Mouse (Mus musculus): ENCODE results near the gene Kif22. TPM values are rescaled to one million over a fixed set of nuclear protein-coding genes. Genes with fewer than 3 reads are reported as not detected.

The Kif22 gene
- polyA plus RNA-seq, 1 experiment from 2014 or later, result 24.0 TPM

- no peak for TF ChIP-seq CTCF (IDR thresholded peaks at IDR 0.05; ENCODE audit: low read depth)
- Histone ChIP-seq H3K9me3 (ENCODE audit: control insufficient read depth) (no peaks in the 10 kb centered on the region), H3K27me3 (replicated peaks; ENCODE audit: control insufficient read depth, insufficient read depth, low read length) (no peaks in the 10 kb centered on the region), H3K27ac (ENCODE audit: low read depth, low read length) (no peak within 1 kb of the TSS; the same call in 1 of the 2 replicates), H3K36me3 (ENCODE audit: control insufficient read depth, insufficient read depth) (peaks cover 24% of the 10 kb centered on the region), H3K4me2 (replicated peaks; ENCODE audit: low read depth) (peak within 1 kb of the TSS; percentile 73), H3K4me1 (replicated peaks; ENCODE audit: control insufficient read depth, insufficient read depth, low read length) (peaks cover 11% of the 10 kb centered on the region; the same call in 1 of the 2 replicates), H3K9ac (ENCODE audit: low read depth, low read length) (0 out of 2 replicates have a peak within 1 kb of the TSS, but pooled peaks have one; percentile 11), H3K4me3 (ENCODE audit: low read depth, low read length) (peak within 1 kb of the TSS; percentile 41)
- no peak for ATAC-seq
- 5% methylated on average over 35 of the region's 37 CpGs for WGBS
Measured at GRCm38 (mm10) chr7:127020901-127021562, 21.2 kb downstream of the Kif22 start, which contains the start of the genes Gm42742 and Prrt2. Gene Gm42742, minus strand, starts transcription at chr7:127021097. Gene Prrt2, minus strand, starts transcription at chr7:127021211.

- Histone ChIP-seq H3K9me3 (ENCODE audit: control insufficient read depth) (no peaks in the 10 kb centered on the region), H3K4me3 (ENCODE audit: low read depth, low read length) (peak overlapping the region; percentile 41), H3K27ac (ENCODE audit: low read depth, low read length) (no peak overlapping the region), H3K4me1 (replicated peaks; ENCODE audit: control insufficient read depth, insufficient read depth, low read length) (peaks cover 11% of the 10 kb centered on the region; the same call in 1 of the 2 replicates), H3K27me3 (replicated peaks; ENCODE audit: control insufficient read depth, insufficient read depth, low read length) (no peaks in the 10 kb centered on the region), H3K4me2 (replicated peaks; ENCODE audit: low read depth) (peak overlapping the region; percentile 73), H3K36me3 (ENCODE audit: control insufficient read depth, insufficient read depth) (peaks cover 24% of the 10 kb centered on the region), H3K9ac (ENCODE audit: low read depth, low read length) (no peak overlapping the region)
- ATAC-seq, result no peak
- no peak for TF ChIP-seq CTCF (IDR thresholded peaks at IDR 0.05; ENCODE audit: low read depth)
- WGBS, result 37% methylated on average over 5 of the region's 5 CpGs
Measured at GRCm38 (mm10) chr7:127020491-127020890, 21.8 kb downstream of the Kif22 start.

GRCm38 (mm10) chr7:127020031-127020430 is 22.2 kb downstream of the Kif22 start:
- Histone ChIP-seq H3K27ac (ENCODE audit: low read depth, low read length) (no peak overlapping the region), H3K9ac (ENCODE audit: low read depth, low read length) (no peak overlapping the region), H3K36me3 (ENCODE audit: control insufficient read depth, insufficient read depth) (peaks cover 24% of the 10 kb centered on the region), H3K9me3 (ENCODE audit: control insufficient read depth) (no peaks in the 10 kb centered on the region), H3K4me2 (replicated peaks; ENCODE audit: low read depth) (peak overlapping the region; percentile 73), H3K27me3 (replicated peaks; ENCODE audit: control insufficient read depth, insufficient read depth, low read length) (no peaks in the 10 kb centered on the region), H3K4me1 (replicated peaks; ENCODE audit: control insufficient read depth, insufficient read depth, low read length) (peaks cover 11% of the 10 kb centered on the region; the same call in 1 of the 2 replicates), H3K4me3 (ENCODE audit: low read depth, low read length) (peak overlapping the region; percentile 41; the same call in 1 of the 2 replicates)
- no peak for TF ChIP-seq CTCF (IDR thresholded peaks at IDR 0.05; ENCODE audit: low read depth)
- ATAC-seq, result no peak
- WGBS, result 69% methylated on average over 3 of the region's 3 CpGs

GRCm38 (mm10) chr7:127019306-127019960 is 22.8 kb downstream of the Kif22 start:
- no peak for TF ChIP-seq CTCF (IDR thresholded peaks at IDR 0.05; ENCODE audit: low read depth)
- no peak overlapping the region for H3K9ac ChIP-seq (ENCODE audit: low read depth, low read length)
- no peak overlapping the region for H3K4me3 ChIP-seq (ENCODE audit: low read depth, low read length)
- H3K27me3 ChIP-seq (replicated peaks; ENCODE audit: control insufficient read depth, insufficient read depth, low read length), result no peaks in the 10 kb centered on the region
- ATAC-seq, result no peak
- no peak overlapping the region for H3K27ac ChIP-seq (ENCODE audit: low read depth, low read length)
- peak overlapping the region; percentile 73 for H3K4me2 ChIP-seq (replicated peaks; ENCODE audit: low read depth)
- peaks cover 24% of the 10 kb centered on the region for H3K36me3 ChIP-seq (ENCODE audit: control insufficient read depth, insufficient read depth)
- 80% methylated on average over 14 of the region's 14 CpGs for WGBS
- H3K9me3 ChIP-seq (ENCODE audit: control insufficient read depth), result no peaks in the 10 kb centered on the region
- H3K4me1 ChIP-seq (replicated peaks; ENCODE audit: control insufficient read depth, insufficient read depth, low read length), result peaks cover 11% of the 10 kb centered on the region; the same call in 1 of the 2 replicates

- TF ChIP-seq CTCF (IDR thresholded peaks at IDR 0.05; ENCODE audit: low read depth), result no peak
- H3K36me3 ChIP-seq (ENCODE audit: control insufficient read depth, insufficient read depth), result peaks cover 17% of the 10 kb centered on the region
- H3K4me2 ChIP-seq (replicated peaks; ENCODE audit: low read depth), result no peak overlapping the region; the same call in 1 of the 2 replicates
- H3K4me1 ChIP-seq (replicated peaks; ENCODE audit: control insufficient read depth, insufficient read depth, low read length), result peaks cover 9% of the 10 kb centered on the region; the same call in 1 of the 2 replicates
- no peak overlapping the region for H3K4me3 ChIP-seq (ENCODE audit: low read depth, low read length)
- 75% methylated on average over 15 of the region's 15 CpGs for WGBS
- no peak overlapping the region for H3K27ac ChIP-seq (ENCODE audit: low read depth, low read length)
- no peaks in the 10 kb centered on the region for H3K27me3 ChIP-seq (replicated peaks; ENCODE audit: control insufficient read depth, insufficient read depth, low read length)
- H3K9ac ChIP-seq (ENCODE audit: low read depth, low read length), result no peak overlapping the region
- ATAC-seq, result no peak
- H3K9me3 ChIP-seq (ENCODE audit: control insufficient read depth), result no peaks in the 10 kb centered on the region
Measured at GRCm38 (mm10) chr7:127018416-127019305, 23.6 kb downstream of the Kif22 start.

Data from intestine, postnatal 0 days (tissue).